Mouse (Mus musculus) hindbrain, embryonic 11.5 days (tissue): ENCODE measurements around the gene Olfr1389. TPM values are rescaled to one million over a fixed set of nuclear protein-coding genes. Genes with fewer than 3 reads are reported as not detected.
A peak's percentile ranks its signal among the peaks of the same experiment; 100 is the strongest.
"Not testable (repeated sequence)": the region's sequence is repeated elsewhere in the genome, so short reads cannot be mapped to it uniquely, and the experiment has no call there.

Experiments used
- ATAC-seq: fragments of 200-750 bp; cut with Nextera tagmentation; 2 replicates; pipeline ENCODE4 v1.8.0; 2017; ENCODE audit warnings: mild to moderate bottlenecking, moderate TSS enrichment, moderate library complexity; ENCODE audit not compliant: low FRiP score
- DNase-seq: peaks from one replicate; pipeline ENCODE4 v3.0.0-alpha.2; 2015; ENCODE audit warnings: low spot score
- H3K27ac ChIP-seq: fragments of 300-500 bp; sonication (generic); 2 replicates; pipeline ENCODE4 v1.5.1; 2014; ENCODE audit warnings: mild to moderate bottlenecking, low read depth, low read length
- H3K27me3 ChIP-seq: fragments of 300-500 bp; sonication (generic); 2 replicates; pipeline ENCODE4 v1.6.1; 2014; ENCODE audit warnings: mild to moderate bottlenecking, low read length, moderate library complexity, mixed read lengths; ENCODE audit not compliant: control insufficient read depth, insufficient read depth
- H3K36me3 ChIP-seq: fragments of 300-500 bp; sonication (generic); 2 replicates; pipeline ENCODE4 v1.6.1; 2014; ENCODE audit warnings: mild to moderate bottlenecking, low read length, moderate library complexity, mixed read lengths; ENCODE audit not compliant: control insufficient read depth, insufficient read depth
- H3K4me1 ChIP-seq: fragments of 300-500 bp; sonication (generic); replicated peaks from 2 replicates; pipeline ENCODE4 v1.6.1; 2014; ENCODE audit warnings: low read length, mixed read lengths; ENCODE audit not compliant: control insufficient read depth, insufficient read depth
- H3K4me2 ChIP-seq: fragments of 300-500 bp; sonication (generic); replicated peaks from 2 replicates; pipeline ENCODE4 v1.6.1; 2014; ENCODE audit warnings: mild to moderate bottlenecking, low read depth, low read length
- H3K4me3 ChIP-seq: fragments of 300-500 bp; sonication (generic); 2 replicates; pipeline ENCODE4 v1.5.1; 2014; ENCODE audit warnings: low read depth, low read length
- H3K9ac ChIP-seq: fragments of 300-500 bp; sonication (generic); 2 replicates; pipeline ENCODE4 v1.6.1; 2014; ENCODE audit warnings: low read depth, low read length
- H3K9me3 ChIP-seq: fragments of 300-500 bp; sonication (generic); 2 replicates; pipeline ENCODE4 v1.6.1; 2016; ENCODE audit warnings: low read length; ENCODE audit not compliant: control insufficient read depth
- WGBS: fragments of 180-500 bp; shearing (Covaris S2); extraction: QIAGEN DNeasy Blood & Tissue Kit; methylation state at CpG from one replicate; pipeline ENCODE4 v1.1.7; 2014; 5-methylcytosine and 5-hydroxymethylcytosine counted together
- polyA plus RNA-seq: library from polyadenylated mRNA; unstranded; fragments of >200 nt; fragmentation: Nextera tagmentation; extraction: Ambion mirVana; gene quantifications from 2 replicates; pipeline ENCODE4 v1.2.1, GENCODE M21; 2014

Olfr1389 gene
- not detected in 2 replicates for polyA plus RNA-seq

DNA sequence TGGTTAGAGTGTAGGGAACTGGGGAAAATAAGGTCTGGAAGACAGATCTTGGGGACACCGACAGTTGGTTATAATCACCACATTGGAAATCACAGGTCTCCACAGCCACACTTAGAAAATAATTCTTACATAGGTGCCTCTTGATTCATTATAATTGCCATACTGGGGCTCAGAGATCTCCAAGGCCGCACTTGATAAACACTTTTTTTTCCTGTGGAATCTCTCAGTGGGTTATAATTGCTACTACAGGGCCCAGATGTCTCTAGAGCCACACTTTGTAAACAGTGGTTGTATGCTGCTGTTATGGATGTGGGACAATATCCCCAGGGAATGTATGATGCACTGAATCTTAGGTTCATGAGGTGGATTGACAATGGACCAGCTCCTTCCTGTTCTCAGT is at the start of gene Olfr1389:
Gene Olfr1389 (plus strand): TSS at position 301 of the 400 bp plus-strand sequence.
- WGBS = 84% methylated on average over 2 of the region's 2 CpGs
- H3K27ac ChIP-seq = no peak within 1 kb of the TSS
- no peak within 1 kb of the TSS for H3K4me3 ChIP-seq
- H3K4me1 ChIP-seq = no peaks in the 10 kb centered on the region
- H3K27me3 ChIP-seq = no peaks in the 10 kb centered on the region
- ATAC-seq (no peak), DNase-seq (no peak)
- no peak within 1 kb of the TSS for H3K9ac ChIP-seq
- no peak within 1 kb of the TSS for H3K4me2 ChIP-seq
- no peaks in the 10 kb centered on the region for H3K9me3 ChIP-seq
- no peaks in the 10 kb centered on the region for H3K36me3 ChIP-seq

DNA sequence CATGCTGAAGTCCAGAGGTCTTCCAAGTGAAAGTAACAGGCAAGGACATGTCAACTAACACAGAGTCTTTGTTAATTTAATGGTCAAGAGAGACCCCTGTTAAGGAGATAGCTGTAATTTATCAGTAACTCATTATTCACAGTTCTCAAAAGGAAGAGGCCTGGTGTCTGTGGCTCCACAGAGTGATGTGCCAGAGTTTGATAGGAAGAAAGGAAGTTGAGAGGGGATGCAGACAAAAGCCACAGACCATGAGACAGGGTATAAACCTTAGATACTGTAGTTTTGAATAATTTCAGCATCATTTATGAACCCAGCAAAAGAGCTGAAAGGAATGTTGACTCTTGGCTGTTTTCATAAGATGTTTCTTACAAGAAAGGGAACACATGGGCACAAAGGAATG is 39.7 kb upstream of the Olfr1389 start:
- Histone ChIP-seq H3K27ac (no peak overlapping the region), H3K4me2 (no peak overlapping the region), H3K4me1 (no peaks in the 10 kb centered on the region), H3K36me3 (no peaks in the 10 kb centered on the region), H3K27me3 (no peaks in the 10 kb centered on the region), H3K9me3 (no peaks in the 10 kb centered on the region), H3K9ac (no peak overlapping the region), H3K4me3 (no peak overlapping the region)
- DNase-seq (no peak), ATAC-seq (no peak)

DNA sequence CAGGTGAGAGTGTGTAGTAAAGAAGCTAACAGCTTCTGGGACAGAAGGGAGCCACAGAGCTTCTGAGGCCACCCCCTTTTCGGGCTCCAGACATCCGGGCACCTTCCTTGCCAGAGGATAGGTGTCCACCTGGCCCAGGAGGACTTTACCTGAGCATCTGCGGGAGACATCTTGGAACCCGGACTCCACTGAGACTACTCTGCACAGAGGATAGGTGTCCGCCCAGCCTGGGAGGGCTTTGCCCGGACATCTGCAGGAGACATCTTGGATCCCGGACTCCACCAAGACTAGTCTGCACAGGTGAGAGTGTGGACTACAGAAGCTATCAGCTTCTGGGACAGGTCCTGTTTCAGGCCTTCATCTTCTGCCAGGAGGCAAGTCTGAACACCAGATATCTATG is 36.7 kb upstream of the Olfr1389 start:
- not testable (repeated sequence) for H3K27me3 ChIP-seq, DNase-seq, H3K4me1 ChIP-seq, H3K4me2 ChIP-seq, ATAC-seq, H3K9ac ChIP-seq, H3K4me3 ChIP-seq, H3K9me3 ChIP-seq, H3K36me3 ChIP-seq, H3K27ac ChIP-seq
- 92% methylated on average over 7 of the region's 7 CpGs for WGBS

DNA sequence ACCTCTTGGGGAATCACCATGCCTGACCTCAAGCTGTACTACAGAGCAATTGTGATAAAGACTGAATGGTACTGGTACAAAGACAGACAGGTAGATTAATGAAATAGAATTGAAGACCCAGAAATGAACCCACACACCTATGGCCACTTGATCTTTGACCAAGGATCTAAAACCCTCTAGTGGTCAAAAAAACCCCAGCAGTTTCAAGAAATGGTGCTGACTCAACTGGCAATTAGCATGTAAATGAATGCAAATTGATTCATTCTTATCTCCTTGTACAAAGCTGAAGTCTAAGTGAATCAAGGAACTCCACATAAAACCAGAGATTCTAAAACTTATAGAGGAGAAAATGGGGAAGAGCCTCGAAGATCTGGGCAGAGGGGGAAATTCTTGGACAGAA is 30.2 kb upstream of the Olfr1389 start:
- not testable (repeated sequence) for ATAC-seq, H3K27me3 ChIP-seq, H3K9me3 ChIP-seq, H3K27ac ChIP-seq, H3K36me3 ChIP-seq, H3K4me2 ChIP-seq, DNase-seq, H3K4me3 ChIP-seq, H3K4me1 ChIP-seq, H3K9ac ChIP-seq
- 83% methylated on average over 1 of the region's 1 CpGs for WGBS

GRCm38 (mm10) chr11:49406784-49407183 is 16.1 kb upstream of the Olfr1389 start:
- no peak for ATAC-seq
- Histone ChIP-seq H3K4me1 (no peaks in the 10 kb centered on the region), H3K36me3 (no peaks in the 10 kb centered on the region), H3K27me3 (no peaks in the 10 kb centered on the region), H3K4me3 (no peak overlapping the region), H3K27ac (no peak overlapping the region), H3K9ac (no peak overlapping the region), H3K9me3 (no peaks in the 10 kb centered on the region), H3K4me2 (no peak overlapping the region)
- DNase-seq = no peak
- WGBS = 76% methylated on average over 3 of the region's 3 CpGs

DNA sequence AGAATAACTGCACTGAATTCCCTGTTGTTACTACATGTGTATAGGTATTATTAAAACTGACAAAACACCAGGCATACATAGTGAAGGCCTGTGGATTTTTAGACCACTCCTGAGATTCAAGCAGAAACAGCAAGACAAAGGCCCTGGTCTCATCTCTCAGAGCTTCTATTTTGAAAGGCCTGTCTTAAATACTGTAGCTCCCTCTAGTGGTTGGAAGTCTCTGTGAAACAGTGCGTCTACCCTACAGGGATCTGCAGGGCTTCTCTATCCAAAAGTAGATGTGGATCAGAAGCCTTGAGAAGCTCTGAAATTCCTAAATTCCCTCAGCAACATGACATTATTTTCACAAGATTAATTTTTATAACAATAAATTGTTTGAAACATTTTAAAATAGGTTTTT is 12.3 kb upstream of the Olfr1389 start:
- H3K36me3 ChIP-seq = no peaks in the 10 kb centered on the region
- H3K9me3 ChIP-seq = no peaks in the 10 kb centered on the region
- H3K27me3 ChIP-seq = no peaks in the 10 kb centered on the region
- DNase-seq = peak; percentile 27
- no peaks in the 10 kb centered on the region for H3K4me1 ChIP-seq
- H3K4me2 ChIP-seq = no peak overlapping the region
- no peak overlapping the region for H3K9ac ChIP-seq
- ATAC-seq = no peak
- 23% methylated on average over 1 of the region's 1 CpGs for WGBS
- no peak overlapping the region for H3K4me3 ChIP-seq
- no peak overlapping the region for H3K27ac ChIP-seq

DNA sequence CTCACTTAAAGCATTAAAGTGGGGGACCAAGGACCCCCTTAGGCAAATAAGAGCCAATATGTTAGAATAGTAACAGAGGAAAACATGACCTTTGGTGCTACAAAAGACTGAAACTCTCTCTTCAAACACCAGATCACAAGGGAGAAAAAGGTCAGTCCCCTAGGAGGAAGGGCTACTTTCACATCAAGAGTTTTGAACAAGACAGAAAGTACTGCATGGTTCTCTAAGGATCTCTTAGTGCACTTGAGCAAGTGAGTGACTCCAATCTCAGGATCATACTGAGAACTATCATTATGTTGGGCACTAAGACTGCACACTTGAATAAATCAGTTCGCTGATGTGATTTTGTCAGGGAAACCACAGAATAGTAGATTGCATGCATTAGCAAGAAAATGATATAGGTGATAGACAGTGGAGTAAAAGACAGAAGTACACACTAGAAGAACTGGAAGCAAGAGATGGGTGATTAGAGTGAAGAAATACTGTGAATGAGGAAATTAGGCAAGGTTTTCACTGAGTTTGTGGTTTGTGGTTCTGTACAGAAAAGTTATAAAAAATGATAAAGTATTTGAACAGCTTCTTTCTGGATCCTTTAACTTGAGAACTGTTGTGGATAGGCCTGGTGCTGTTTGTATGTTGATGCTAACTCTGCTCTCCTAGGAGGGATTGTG is 2.5 kb downstream of the Olfr1389 start:
- no peak for DNase-seq
- Histone ChIP-seq H3K27ac (no peak overlapping the region), H3K4me1 (no peaks in the 10 kb centered on the region), H3K4me2 (no peak overlapping the region), H3K9me3 (no peaks in the 10 kb centered on the region), H3K36me3 (no peaks in the 10 kb centered on the region), H3K9ac (no peak overlapping the region), H3K4me3 (no peak overlapping the region), H3K27me3 (no peaks in the 10 kb centered on the region)
- ATAC-seq = no peak
- WGBS = 77% methylated on average over 1 of the region's 1 CpGs

DNA sequence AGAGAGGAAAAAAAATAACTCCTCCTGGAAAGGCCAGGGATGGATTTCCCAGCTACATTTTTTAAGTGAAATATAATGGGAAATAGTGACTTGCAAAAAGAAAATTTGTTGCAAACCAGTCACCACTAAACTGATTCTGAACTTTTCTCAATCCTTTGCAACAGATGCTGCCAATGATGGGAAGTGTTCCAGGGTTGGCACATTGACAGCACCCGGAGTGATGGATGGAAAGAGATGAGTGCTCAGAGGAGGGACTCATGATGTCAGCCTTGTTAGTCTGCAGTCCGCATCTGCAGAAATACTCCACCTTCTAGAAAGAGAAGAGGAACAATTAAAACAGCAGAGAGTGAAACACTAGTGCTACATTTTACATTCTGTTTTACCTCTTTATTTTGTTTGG is 6.8 kb downstream of the Olfr1389 start:
- Histone ChIP-seq H3K9me3 (no peaks in the 10 kb centered on the region), H3K4me2 (no peak overlapping the region), H3K9ac (no peak overlapping the region), H3K4me1 (no peaks in the 10 kb centered on the region), H3K27ac (no peak overlapping the region), H3K36me3 (no peaks in the 10 kb centered on the region), H3K4me3 (no peak overlapping the region), H3K27me3 (no peaks in the 10 kb centered on the region)
- DNase-seq (no peak), ATAC-seq (no peak)
- WGBS = 88% methylated on average over 2 of the region's 2 CpGs

GRCm38 (mm10) chr11:49436411-49436810 is 13.5 kb downstream of the Olfr1389 start, which contains the start of gene Olfr1388:
Gene Olfr1388 (plus strand): TSS chr11:49436624.
- Histone ChIP-seq H3K27ac (no peak within 1 kb of the TSS), H3K27me3 (no peaks in the 10 kb centered on the region), H3K9ac (no peak within 1 kb of the TSS), H3K36me3 (no peaks in the 10 kb centered on the region), H3K4me2 (no peak within 1 kb of the TSS), H3K4me3 (no peak within 1 kb of the TSS), H3K9me3 (no peaks in the 10 kb centered on the region), H3K4me1 (no peaks in the 10 kb centered on the region)
- DNase-seq = no peak
- no peak for ATAC-seq
- 83% methylated on average over 3 of the region's 3 CpGs for WGBS
